In genomic region chr13:43595896-43596295, GRCm38 (mm10) we compare ENCODE assay signal across 8 mouse cellular contexts. TPM values are rescaled to one million over a fixed set of nuclear protein-coding genes. Genes with fewer than 3 reads are reported as not detected.
A peak's percentile ranks its signal among the peaks of the same experiment; 100 is the strongest.
DNase-seq lines count a peak whose midpoint lies in the region; ATAC-seq and TF ChIP-seq lines count a peak whose summit lies in the region.

No protein-coding gene starts in this region.

- peak; percentile 76 for DNase-seq in forebrain, postnatal 0 days
- no peak for DNase-seq in testis, postnatal 14 days (ENCODE audit: low spot score)
- DNase-seq in cerebellum, adult 8-10 months, result peak; percentile 73
- DNase-seq in heart, postnatal 10 days, result peak; percentile 75 to 80
- peak; percentile 86 for DNase-seq in lung, postnatal 0 days (ENCODE audit: low spot score)
- peak; percentile 55 for DNase-seq in thymus, postnatal 0 days (ENCODE audit: low spot score)

- H3K4me1 ChIP-seq in forebrain, postnatal 0 days (ENCODE audit: insufficient read depth), result 0 out of 2 replicates have a peak, but pooled peaks cover 8% of the 10 kb centered on the region
- peaks cover 18% of the 10 kb centered on the region for H3K4me1 ChIP-seq in forebrain, embryonic 13.5 days
- peaks cover 2% of the 10 kb centered on the region; the same call in 1 of the 2 replicates for H3K4me1 ChIP-seq in testis, adult 2 months (ENCODE audit: control insufficient read depth, insufficient read depth, low read length)
- no peaks in the 10 kb centered on the region for H3K4me1 ChIP-seq in lung, postnatal 0 days (ENCODE audit: insufficient read depth, low read depth, low read length)

- no peaks in the 10 kb centered on the region for H3K27me3 ChIP-seq in forebrain, postnatal 0 days (ENCODE audit: insufficient read depth, low read length)
- no peaks in the 10 kb centered on the region for H3K27me3 ChIP-seq in forebrain, embryonic 13.5 days
- no peaks in the 10 kb centered on the region for H3K27me3 ChIP-seq in testis, adult 2 months (ENCODE audit: control insufficient read depth, insufficient read depth, low read length)
- no peaks in the 10 kb centered on the region for H3K27me3 ChIP-seq in lung, postnatal 0 days (replicated peaks; ENCODE audit: insufficient read depth, low read length)

- no peak overlapping the region for H3K9ac ChIP-seq in forebrain, postnatal 0 days
- H3K9ac ChIP-seq in forebrain, embryonic 13.5 days, result no peak overlapping the region
- no peak overlapping the region for H3K9ac ChIP-seq in lung, postnatal 0 days (replicated peaks; ENCODE audit: low read depth)

- 0 out of 2 replicates have a peak, but pooled peaks have one; percentile 12 for TF ChIP-seq EP300 in lung, postnatal 0 days (IDR thresholded peaks at IDR 0.05)

- no peak for TF ChIP-seq POLR2A in testis, adult 2 months (IDR thresholded peaks at IDR 0.05; ENCODE audit: control insufficient read depth, low read depth, low read length)

- no peaks in the 10 kb centered on the region for H3K36me3 ChIP-seq in forebrain, postnatal 0 days (ENCODE audit: insufficient read depth)
- no peaks in the 10 kb centered on the region for H3K36me3 ChIP-seq in forebrain, embryonic 13.5 days (ENCODE audit: poor library complexity, severe bottlenecking)
- no peaks in the 10 kb centered on the region for H3K36me3 ChIP-seq in testis, adult 2 months (ENCODE audit: control insufficient read depth, insufficient read depth, low read length)
- no peaks in the 10 kb centered on the region for H3K36me3 ChIP-seq in lung, postnatal 0 days (ENCODE audit: insufficient read depth, low read length)

- 62% methylated on average over 4 of the region's 4 CpGs for whole genome bisulfite sequencing in forebrain, postnatal 0 days
- WGBS in forebrain, embryonic 13.5 days, result 63% methylated on average over 4 of the region's 4 CpGs
- WGBS in lung, postnatal 0 days, result 67% methylated on average over 4 of the region's 4 CpGs

- H3K9me3 ChIP-seq in forebrain, postnatal 0 days (ENCODE audit: low read length), result no peaks in the 10 kb centered on the region
- no peaks in the 10 kb centered on the region for H3K9me3 ChIP-seq in forebrain, embryonic 13.5 days (replicated peaks)
- H3K9me3 ChIP-seq in lung, postnatal 0 days (ENCODE audit: low read length), result no peaks in the 10 kb centered on the region

- H3K4me2 ChIP-seq in forebrain, postnatal 0 days (ENCODE audit: low read depth), result no peak overlapping the region
- H3K4me2 ChIP-seq in forebrain, embryonic 13.5 days, result no peak overlapping the region
- H3K4me2 ChIP-seq in lung, postnatal 0 days (replicated peaks; ENCODE audit: low read depth, low read length), result no peak overlapping the region

- intact Hi-C loops in heart, postnatal 10 days (cut with DNase I), result loop anchor here (1.0 to 10.0 kb wide), 3 partner anchors 129 to 1379 kb away; no protein-coding TSS in a partner anchor

- H3K27ac ChIP-seq in forebrain, postnatal 0 days (ENCODE audit: low read depth, low read length), result no peak overlapping the region
- H3K27ac ChIP-seq in forebrain, embryonic 13.5 days, result no peak overlapping the region
- no peak overlapping the region for H3K27ac ChIP-seq in testis, adult 2 months (ENCODE audit: control insufficient read depth, insufficient read depth, low read depth, low read length)
- no peak overlapping the region for H3K27ac ChIP-seq in lung, postnatal 0 days (ENCODE audit: low read length)

- no peak for ATAC-seq in forebrain, postnatal 0 days
- no peak for ATAC-seq in forebrain, embryonic 13.5 days
- ATAC-seq in lung, postnatal 0 days, result peak; percentile 74

- TF ChIP-seq CTCF in forebrain, postnatal 0 days (IDR thresholded peaks at IDR 0.05; ENCODE audit: low read depth), result peak; percentile 80
- peak; percentile 34; the same call in 1 of the 2 replicates for TF ChIP-seq CTCF in testis, adult 2 months (IDR thresholded peaks at IDR 0.05; ENCODE audit: control insufficient read depth, insufficient read depth, insufficient replicate concordance, low read depth, low read length)
- peak; percentile 92 for TF ChIP-seq CTCF in lung, postnatal 0 days (IDR thresholded peaks at IDR 0.05)

- no peak overlapping the region for H3K4me3 ChIP-seq in forebrain, postnatal 0 days (ENCODE audit: low read depth, low read length)
- no peak overlapping the region for H3K4me3 ChIP-seq in forebrain, embryonic 13.5 days
- H3K4me3 ChIP-seq in testis, adult 2 months (ENCODE audit: control insufficient read depth, low read depth, low read length), result no peak overlapping the region
- H3K4me3 ChIP-seq in lung, postnatal 0 days (ENCODE audit: low read depth, low read length), result no peak overlapping the region

RNA-seq across cellular contexts. Expression of gene Rnf182, which starts 19.6 kb away (rescaled TPM):
- 9.1 and 9.3 TPM in 2 replicates for total RNA-seq in forebrain, postnatal 0 days (2014; rRNA removed)
- 32.5 and 42.0 TPM in 2 replicates for polyA plus RNA-seq in forebrain, postnatal 0 days (2015; fragmentation: Nextera tagmentation; extraction: Ambion mirVana)
- 24.8 and 26.3 TPM in 2 replicates for polyA plus RNA-seq in forebrain, embryonic 13.5 days (2015; fragmentation: Nextera tagmentation; extraction: Ambion mirVana)
- 0.76 and 1.3 TPM in 2 replicates for polyA plus RNA-seq in testis, adult 2 months (2012; rRNA removed)
- under 1 TPM; 0.17 to 0.22 TPM for total RNA-seq in heart, postnatal 10 days (2021)
- polyA plus RNA-seq in lung, postnatal 0 days (2015; fragmentation: Nextera tagmentation; extraction: Ambion mirVana), result 0.37 and 0.63 TPM in 2 replicates
- 0.10 and 0.33 TPM in 2 replicates for polyA plus RNA-seq in thymus, postnatal 0 days (2015; fragmentation: Nextera tagmentation; extraction: Ambion mirVana)

RNA-seq across cellular contexts. Expression of gene Mcur1, which starts 35.9 kb away (rescaled TPM):
- 7.2 and 9.8 TPM in 2 replicates for total RNA-seq in forebrain, postnatal 0 days (2014; rRNA removed)
- 6.5 and 8.6 TPM in 2 replicates for polyA plus RNA-seq in forebrain, postnatal 0 days (2015; fragmentation: Nextera tagmentation; extraction: Ambion mirVana)
- 9.3 and 9.6 TPM in 2 replicates for polyA plus RNA-seq in forebrain, embryonic 13.5 days (2015; fragmentation: Nextera tagmentation; extraction: Ambion mirVana)
- 1.2 and 1.5 TPM in 2 replicates for polyA plus RNA-seq in testis, adult 2 months (2012; rRNA removed)
- 10 to 100 TPM; 43.3 to 47.3 TPM for total RNA-seq in heart, postnatal 10 days (2021)
- polyA plus RNA-seq in lung, postnatal 0 days (2015; fragmentation: Nextera tagmentation; extraction: Ambion mirVana), result 20.0 and 21.0 TPM in 2 replicates
- 11.9 and 12.7 TPM in 2 replicates for polyA plus RNA-seq in thymus, postnatal 0 days (2015; fragmentation: Nextera tagmentation; extraction: Ambion mirVana)

Comparison
In these comparisons a context has a peak if more than half of its experiments do, and no peak if none do; other contexts are left out.
1. CTCF ChIP-seq: peak in every context shown above with its lines; median percentile 92 in lung, postnatal 0 days; 80 in forebrain, postnatal 0 days; 34 in testis, adult 2 months.
2. RNA of gene Rnf182, which starts 19.6 kb away (polyA plus RNA-seq): 32.5 to 42.0 TPM in forebrain, postnatal 0 days and 24.8 to 26.3 TPM in forebrain, embryonic 13.5 days; 0.76 to 1.3 TPM in testis, adult 2 months, 0.37 to 0.63 TPM in lung, postnatal 0 days and 0.10 to 0.33 TPM in thymus, postnatal 0 days; every median in the first group is over 10 times any median in the second.